Mouse (Mus musculus) CH12F3 (cell line): ENCODE measurements around the gene Haspin.

Experiments used
- in situ Hi-C: fragments of 300-500 bp; cut with MboI; formaldehyde crosslinking; loops from 2 replicates; pipeline ENCODE4 v1.14.3; 2020; ENCODE audit warnings: low sequenced_read_pairs

The Haspin gene

GRCm38 (mm10) chr11:73137591-73138501, at the start of gene Haspin:
TSS of gene Haspin (minus strand) at chr11:73138294.
- in situ Hi-C loops = no loop called here

DNA sequence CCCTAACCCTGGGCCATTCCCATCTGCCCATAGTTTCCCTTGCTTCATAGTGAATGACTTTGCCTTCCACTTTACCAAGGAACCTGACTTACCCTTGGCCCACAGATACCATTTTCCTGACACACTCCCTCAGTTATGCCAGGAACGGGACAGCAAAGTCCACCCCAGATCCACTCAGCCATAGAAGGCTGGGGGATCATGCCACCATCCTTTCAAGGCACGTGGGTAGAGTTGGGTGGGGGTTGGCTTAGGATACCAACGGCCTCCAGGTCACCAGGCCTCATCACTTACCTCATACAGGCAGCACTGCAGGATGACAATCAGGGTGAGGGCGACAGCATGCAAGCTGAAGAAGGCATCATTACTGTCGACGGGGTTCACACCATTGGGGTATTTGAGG, 49.1 kb upstream of the Haspin start:
- in situ Hi-C loops = no loop called here

DNA sequence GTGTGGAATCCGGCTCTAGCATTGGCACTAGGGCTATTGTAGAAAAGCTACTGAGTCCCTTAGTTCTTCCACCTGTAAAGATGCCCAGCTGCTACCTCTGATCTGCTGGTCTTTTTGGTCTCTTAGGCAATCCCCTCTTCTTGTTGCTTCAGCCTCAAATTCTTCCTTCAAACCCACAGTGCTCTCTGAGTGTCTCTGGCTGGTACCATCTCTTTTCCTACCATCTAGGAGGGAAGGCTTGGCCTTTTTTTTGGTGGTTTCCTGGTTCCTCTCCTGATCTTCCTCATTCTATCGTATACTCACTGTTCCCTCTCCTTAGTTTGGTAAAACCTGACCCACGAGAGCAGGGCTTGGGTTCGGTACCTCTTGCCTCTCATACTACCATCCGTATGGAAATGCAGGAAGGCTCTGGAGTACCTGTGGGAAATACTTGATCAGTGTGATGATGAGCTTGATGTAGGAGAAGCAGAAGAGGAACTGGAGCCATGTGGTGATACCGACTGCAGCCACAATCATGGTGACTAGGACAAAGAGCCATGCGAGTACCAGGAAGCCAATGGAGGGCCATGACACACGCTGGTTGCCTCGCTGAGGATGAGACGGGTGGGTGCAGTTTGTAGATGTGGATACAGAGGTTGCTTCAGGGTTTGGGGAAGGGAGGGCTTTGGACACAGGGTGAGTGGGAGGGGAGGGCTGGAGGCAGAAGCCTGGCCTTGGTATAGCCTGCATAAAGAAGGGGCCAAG, 48.0 kb upstream of the Haspin start:
- in situ Hi-C loops = no loop called here

- in situ Hi-C loops = no loop called here
These were observed 39.8 kb upstream of the Haspin start for GRCm38 (mm10) chr11:73177895-73178294.

- in situ Hi-C loops = no loop called here
These were observed 39.4 kb upstream of the Haspin start for GRCm38 (mm10) chr11:73177509-73177875.

DNA sequence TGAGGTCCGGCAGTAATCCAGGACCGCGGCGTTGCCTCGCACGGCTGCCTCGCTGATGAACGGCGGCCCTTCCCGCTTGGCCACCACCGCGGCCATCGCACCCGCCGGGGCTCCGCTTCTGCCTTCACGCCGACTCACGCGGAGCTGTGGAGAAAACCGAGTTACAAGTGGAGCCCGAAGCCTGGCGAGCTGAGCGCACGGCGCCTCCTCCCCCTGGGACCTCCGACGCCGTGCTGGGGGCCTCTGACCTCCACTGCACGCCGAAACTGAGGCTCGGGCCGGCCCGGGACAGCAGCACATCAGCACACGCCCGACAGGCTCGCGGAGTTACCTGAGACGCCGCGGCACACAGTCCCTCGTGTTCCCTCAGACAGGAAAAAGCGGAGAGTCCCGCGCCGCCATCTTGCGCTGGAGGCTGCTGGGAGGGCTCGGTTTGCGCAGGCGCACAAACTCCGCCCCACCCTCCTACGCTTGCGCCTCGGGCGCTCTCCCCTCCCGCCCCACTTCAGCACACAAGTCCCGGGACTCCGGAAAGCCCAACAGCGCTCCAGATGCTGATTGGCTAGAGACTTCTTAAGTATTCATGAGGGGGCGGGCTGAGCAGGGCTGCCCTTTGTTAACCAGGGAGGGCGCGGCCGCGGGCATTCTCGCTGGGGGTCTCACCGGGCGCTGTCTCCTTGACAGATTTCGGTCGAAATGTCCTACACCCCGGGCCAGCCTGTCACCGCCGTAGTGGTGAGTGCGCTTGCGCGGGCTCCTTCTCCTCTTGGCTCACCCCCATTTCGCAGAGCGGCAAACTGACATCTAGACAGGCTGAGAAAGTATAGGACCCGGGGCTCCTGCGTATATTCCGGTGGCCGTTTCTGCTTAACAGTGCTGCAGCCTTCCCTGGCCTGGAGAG, 38.8 kb upstream of the Haspin start, which contains the start of the genes Emc6 and Tax1bp3:
TSS of gene Emc6 (minus strand) at position 430 of the 901 bp plus-strand sequence.
TSS of gene Tax1bp3 (plus strand) at position 476 of the 901 bp plus-strand sequence.
- in situ Hi-C loops = no loop called here

GRCm38 (mm10) chr11:73176186-73176585, 38.1 kb upstream of the Haspin start:
- in situ Hi-C loops = no loop called here

- in situ Hi-C loops = no loop called here
These were observed 37.5 kb upstream of the Haspin start for GRCm38 (mm10) chr11:73175612-73176011.

DNA sequence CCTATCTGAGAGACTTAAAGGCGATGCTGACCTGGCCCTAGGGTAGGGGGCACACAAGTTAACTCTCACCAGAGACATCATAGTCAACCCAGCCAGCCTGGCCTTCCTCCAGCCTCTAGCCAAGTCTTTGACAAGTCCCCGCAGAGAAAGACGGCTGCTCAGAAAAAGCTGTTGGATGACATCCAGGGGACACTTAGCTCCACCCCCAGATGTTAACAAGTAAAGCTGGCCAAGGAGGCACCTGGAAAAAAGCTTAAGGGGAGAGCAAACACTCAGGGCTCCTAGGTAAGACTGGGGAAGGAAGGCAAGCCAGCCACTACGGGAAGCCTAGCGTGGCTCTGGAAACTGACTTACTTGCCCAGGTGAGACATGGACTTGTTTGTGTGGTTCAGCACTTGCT, 34.1 kb upstream of the Haspin start:
- in situ Hi-C loops = no loop called here

DNA sequence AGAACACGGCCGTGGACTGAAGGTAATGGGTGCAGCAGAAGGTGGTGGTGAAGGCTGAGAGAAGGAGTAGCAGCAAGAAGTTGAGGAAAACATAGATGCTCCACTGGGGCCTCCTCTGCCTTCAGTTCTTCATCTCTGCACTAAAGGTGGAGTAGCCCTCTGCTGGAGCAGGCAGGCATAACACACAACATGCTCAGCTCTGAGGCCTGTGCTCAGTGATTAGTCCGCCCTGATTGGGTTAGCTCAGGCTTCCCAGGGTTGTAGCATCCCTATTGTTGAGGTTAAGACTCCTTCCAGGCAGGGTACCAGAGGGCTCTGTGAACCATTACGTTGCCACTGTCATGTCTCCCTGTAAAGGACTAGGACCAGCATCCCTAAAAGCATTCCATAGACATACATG, 31.1 kb upstream of the Haspin start:
- in situ Hi-C loops = no loop called here

DNA sequence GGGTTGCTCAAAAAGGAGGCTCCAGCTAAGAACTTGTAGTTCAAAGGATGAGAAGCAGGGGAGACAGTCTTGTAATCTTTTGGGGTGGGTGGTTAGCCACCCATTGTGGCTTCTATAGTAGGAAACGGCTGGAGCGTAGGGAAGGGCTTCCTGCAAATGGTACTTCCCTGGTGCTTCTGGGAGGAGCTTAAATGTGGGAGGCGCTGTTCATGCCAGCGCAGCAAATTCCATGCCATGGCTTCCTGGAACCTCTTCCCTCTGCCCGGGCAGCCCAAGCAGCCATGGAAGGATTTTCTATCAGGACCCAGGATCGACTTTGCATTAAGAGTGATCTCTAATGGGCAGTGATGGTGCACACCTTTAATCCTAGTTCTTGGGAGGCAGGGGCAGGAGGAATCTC, 30.5 kb upstream of the Haspin start:
- in situ Hi-C loops = no loop called here

DNA sequence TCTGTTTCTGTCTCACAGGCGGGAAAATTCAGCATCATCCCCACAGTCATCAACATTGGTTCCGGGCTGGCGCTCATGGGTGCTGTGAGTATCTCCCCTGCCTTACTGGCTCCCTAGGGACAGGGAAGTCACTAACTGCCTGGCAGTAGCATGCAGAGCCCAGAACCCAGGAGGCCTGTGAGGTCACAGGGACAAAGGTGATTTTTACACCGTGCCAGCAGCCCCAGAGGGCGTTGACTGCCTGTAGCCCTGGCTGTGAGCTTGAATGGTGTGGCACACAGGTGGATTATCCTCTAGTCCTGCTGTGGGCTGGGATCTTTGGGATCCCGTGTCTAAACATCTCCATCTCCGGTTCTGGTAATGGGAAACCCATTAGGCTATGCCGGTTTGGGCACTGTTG, 30.0 kb upstream of the Haspin start:
- in situ Hi-C loops = no loop called here

- in situ Hi-C loops = no loop called here
These were observed 24.2 kb upstream of the Haspin start for GRCm38 (mm10) chr11:73162284-73162683.

GRCm38 (mm10) chr11:73161616-73162015, 23.5 kb upstream of the Haspin start:
- in situ Hi-C loops = no loop called here

DNA sequence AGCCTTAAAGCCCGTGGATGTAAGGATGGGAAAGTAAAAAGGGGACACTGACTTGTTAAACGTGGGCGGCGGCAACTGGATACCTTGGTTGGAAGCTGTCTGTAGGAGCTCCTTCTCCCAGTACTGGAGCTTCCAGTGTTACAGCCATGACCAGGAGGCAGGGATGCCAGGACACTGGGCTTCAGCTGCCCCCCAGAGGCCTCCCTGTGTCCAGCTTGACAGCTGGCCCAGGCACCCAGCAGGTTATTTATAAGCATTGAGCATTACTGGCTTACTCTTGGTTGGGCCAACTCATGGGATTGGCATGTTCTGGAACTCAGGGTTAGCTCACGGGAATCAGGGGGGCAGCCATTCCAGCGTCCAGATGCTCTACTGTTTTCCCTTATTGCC, 22.7 kb upstream of the Haspin start:
- in situ Hi-C loops = no loop called here

- in situ Hi-C loops = no loop called here
These were observed 22.1 kb upstream of the Haspin start, which contains the start of gene P2rx5 for GRCm38 (mm10) chr11:73159957-73160810. TSS of gene P2rx5 (plus strand) at chr11:73160421.

GRCm38 (mm10) chr11:73155071-73155470, 17.0 kb upstream of the Haspin start:
- in situ Hi-C loops = no loop called here

DNA sequence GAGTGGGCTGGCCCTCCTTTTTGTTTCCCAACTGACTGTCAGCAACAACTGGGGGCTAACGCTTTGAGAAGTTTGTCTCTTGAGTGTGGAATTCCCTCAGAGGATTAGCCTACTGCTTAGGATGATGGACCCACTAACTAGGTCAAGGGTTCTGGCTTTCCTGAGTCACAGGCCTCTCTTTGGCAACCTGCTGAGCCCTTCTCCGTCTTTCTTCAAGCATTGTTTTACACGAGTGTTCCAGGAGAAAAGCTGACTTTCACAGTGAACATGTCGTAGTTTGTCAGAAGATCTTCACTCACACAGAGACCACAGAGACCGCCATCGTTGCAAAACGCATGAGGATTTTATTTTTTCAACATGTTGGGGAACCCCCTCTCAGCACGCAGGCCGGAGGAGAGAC, 10.1 kb upstream of the Haspin start:
- in situ Hi-C loops = no loop called here

DNA sequence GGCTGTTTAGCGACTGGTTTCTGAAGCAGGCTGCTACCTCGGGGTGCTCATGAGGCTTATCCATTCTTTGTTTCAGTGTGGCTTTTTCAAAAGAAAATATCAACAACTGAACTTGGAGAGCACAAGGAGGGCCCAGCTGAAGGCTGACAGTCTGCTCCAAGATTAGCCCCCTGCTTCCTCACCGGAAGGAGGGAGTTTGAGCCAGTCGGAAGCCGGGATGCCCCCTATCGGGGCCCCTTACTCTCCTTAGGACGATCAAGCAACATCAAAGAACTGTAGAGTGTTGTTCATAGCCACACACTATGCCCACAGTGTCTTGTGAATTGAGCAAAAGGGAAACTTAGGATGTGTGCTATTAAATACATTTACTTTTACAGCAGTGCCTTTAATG, 8.9 kb upstream of the Haspin start:
- in situ Hi-C loops = no loop called here
